Mouse (Mus musculus): ENCODE results near the gene Cldnd1.

Cldnd1 gene

DNA sequence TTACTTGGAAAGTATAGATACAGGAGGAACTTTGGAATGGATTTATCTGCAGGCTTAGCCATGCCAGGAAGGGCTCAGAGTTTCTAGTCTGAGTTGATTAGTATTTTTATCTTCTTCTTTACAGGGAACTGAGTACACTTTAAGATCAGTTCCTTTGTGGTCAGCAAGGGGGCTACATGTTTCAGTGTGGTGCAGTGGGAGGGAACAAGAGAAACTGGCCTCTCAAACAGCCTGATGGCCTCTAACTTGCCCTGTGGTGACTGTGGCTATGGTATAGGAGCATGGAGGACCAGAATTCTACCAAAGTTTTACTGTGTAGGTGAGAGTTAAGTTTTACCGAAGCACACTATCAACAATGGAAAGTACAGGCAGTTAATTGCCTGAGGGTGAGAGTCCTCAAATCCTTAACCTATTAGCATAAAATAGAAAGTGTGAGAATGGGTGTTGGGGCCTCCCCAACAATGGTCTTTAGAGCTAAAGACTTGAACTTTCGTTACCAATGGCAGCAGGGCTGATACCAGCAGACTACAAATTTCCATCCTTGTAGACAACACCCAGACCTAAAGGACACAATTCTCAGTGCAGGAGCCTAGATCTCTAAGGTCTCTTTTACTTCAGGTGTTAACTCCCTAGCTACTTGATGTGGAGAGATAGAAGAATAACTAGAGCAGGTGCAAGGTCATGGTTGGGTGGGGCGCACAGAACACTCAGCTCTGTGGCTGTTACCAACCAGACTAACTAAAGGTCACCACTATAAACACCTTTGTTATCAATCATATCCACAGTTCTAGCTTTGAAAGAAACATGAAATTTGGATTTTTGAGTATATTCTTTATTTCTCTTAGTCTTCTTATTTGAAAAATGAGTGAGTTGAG, 18.9 kb upstream of the Cldnd1 start:
- in situ Hi-C loops (cut with MboI, MseI), result loop anchor here (10.0 kb wide), 1 partner anchor 194 kb away; no protein-coding TSS in a partner anchor

DNA sequence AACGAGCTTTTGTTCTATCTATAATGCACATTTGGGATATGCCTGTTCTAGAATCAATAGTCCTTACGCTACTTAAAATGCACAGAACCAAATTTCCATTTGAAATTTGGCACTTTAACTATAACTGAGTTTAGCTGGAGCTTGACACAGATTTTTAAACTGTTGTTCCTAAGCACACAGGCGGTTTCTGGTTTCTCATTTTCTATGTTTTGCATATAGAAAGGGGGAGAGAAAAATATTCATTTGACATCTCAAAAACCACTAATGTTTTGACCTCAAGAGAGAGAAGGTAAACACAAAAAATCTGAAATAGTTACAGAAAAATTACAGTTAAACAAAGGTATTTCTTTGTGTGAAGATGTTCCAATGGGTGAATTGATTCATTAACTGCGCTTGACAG, 18.2 kb upstream of the Cldnd1 start:
- in situ Hi-C loops (cut with MboI, MseI), result loop anchor here (10.0 kb wide), 1 partner anchor 195 kb away; no protein-coding TSS in a partner anchor

DNA sequence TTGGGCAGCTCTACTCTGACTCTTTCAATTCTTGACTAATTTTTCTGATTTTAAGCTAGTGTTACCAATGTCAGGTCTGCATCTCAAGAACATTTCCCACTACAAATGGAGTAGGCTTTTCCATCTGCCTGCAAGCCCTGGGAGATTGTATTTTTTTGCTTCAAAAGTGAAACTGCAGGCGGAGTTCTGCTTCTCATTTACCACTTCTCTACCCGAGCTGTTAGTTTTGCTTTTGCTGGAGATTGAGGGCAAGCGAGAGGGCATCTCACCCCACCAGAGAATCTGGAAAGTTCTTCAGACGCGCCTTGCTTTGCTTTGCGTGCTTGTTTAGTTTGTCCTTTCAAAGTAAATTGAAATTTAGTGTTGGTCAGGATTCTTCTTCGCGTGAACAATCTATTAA, 15.5 kb upstream of the Cldnd1 start:
- in situ Hi-C loops (cut with MboI, MseI), result no loop called here

DNA sequence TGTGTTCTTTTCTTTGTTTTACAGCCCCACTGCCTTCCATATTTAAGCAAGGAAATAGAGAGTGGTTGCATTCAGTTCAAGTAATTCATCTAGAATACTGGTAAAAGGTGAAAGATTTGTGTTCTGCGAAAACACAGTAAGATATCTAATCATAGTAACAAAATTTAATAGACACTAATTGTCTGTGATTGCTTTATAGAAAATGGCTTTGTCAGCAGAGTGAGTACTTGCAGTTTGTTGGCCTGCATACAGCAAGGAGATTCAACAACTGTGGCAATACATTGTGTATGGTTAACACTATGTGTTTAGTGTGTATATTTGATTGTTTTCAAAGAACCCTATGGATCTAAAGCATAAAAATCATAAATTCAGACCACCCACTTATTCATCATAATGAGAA, 14.6 kb upstream of the Cldnd1 start:
- in situ Hi-C loops (cut with MboI, MseI), result no loop called here

DNA sequence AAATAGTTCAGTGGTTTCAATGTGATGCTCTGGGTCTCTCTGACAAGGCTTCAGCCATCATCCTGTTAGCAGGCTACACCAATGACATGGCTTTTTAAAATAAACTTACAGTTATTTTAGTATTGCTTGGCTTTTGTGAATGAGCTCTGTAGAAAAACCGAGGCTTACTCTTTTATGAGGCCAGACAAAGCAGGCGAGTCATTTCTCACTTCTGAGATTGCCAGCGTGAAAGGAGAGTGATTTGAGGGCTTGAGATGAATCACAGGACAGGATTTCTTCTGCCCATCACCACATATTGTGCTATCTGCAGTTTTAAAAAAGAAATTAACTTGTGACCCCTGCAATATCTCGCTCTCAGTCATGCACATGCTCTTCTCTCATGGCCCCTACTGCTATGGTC, 12.7 kb upstream of the Cldnd1 start:
- in situ Hi-C loops (cut with MboI, MseI), result no loop called here

DNA sequence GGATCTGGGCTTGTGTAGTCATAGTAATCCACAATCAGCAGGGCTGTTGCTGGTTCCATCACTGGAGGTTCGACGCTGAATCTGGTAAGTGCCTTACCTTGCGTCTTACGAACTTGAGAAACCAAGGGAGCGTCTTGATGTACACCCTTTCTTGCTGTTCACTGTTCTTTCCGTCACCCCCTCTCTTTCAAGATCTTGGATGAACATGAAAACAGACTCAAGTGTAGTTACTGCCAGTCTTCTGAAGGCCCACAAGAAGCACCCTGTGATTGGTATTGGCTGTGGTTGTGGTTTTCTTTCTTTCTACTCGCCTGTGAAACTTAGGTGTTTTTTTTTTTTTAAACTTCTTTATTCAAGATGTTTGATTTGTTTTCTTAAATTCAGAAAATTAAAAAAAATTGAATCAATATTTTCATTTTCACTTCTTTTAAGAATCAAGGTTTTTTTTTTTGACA, 9.0 kb upstream of the Cldnd1 start, which contains the start of gene Gpr15:
Gene Gpr15 (minus strand): TSS at position 405 of the 455 bp plus-strand sequence.
- in situ Hi-C loops (cut with MboI, MseI), result no loop called here

DNA sequence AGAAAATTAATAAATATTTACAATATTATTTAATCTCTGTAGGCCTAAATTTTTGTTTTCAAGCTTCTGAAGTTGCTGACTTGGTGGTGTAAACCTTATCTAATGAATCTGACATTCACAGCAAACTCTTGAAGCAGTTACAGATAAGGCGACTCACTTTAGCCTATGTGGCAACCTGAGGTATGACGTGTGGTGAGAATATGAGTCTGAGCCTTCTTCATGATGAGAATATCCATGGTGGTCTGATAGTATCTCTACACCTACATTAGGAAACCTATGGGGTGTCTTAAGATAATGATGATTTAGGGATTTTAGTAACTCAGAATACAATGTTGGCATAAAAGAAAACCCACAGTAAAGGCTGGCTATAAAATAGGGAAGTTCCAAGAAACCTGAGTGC, 5.4 kb upstream of the Cldnd1 start:
- in situ Hi-C loops (cut with MboI, MseI), result no loop called here

DNA sequence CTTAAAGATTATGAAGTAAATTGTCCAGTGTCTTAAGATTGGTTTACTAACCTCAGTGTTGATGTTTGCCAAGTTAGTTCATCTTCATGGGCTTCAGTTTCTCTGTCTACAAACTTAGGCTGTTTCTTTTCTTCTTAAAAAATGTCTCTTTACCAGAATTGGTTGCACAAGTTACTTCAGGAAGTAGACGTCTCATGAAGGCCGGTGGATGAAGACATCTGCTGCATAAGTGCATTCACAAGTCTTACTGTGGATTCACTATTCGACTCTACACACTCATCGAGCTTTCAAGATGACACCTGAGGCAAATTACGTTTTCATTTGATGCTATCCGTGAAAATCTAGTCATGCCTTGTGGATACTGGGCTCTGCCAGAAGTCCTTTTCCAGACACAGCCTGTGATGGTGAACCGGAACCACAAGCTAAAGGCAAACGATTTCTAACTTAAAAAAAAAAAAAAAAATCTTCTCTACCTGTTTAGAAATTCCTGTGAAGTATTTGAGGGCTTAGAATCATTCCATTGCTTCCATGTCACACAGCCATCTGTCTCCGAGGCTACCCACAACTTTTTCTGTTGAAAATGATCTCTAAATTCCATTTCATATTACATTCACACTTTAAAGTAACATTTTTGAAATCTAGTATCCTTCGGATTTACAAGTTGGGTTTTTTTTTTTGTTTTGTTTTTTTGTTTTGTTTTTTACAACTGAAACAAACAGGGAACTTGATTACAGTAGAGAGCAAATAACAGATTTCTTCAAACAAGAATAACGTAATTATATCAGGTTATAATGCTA, 832 bp upstream of the Cldnd1 start:
- in situ Hi-C loops (cut with MboI, MseI), result no loop called here

DNA sequence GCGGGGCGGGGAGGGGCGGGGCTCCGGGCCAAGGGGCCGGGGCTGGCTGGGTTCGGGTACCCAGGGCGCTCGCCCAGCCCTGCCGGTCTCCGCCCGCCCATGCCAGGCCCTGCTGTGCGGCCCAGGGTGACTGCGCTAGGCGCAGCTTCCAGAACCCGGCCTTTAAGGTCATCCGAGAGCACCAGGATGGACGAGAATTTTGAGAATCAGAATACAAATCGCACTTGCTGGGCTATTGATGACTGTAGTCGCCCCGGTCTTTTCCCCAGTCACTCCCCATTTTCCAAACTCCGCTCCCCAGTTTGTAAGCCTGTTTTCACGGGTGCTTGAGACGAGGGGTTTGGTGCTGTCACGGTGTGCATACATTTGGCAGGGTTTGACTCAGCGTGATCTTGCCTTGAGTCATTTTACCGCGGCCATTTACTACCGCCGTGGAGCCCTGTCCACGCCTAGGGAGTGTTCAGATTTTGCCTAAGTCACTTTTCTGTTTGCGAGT, 514 bp downstream of the Cldnd1 start:
- in situ Hi-C loops (cut with MboI, MseI), result no loop called here

DNA sequence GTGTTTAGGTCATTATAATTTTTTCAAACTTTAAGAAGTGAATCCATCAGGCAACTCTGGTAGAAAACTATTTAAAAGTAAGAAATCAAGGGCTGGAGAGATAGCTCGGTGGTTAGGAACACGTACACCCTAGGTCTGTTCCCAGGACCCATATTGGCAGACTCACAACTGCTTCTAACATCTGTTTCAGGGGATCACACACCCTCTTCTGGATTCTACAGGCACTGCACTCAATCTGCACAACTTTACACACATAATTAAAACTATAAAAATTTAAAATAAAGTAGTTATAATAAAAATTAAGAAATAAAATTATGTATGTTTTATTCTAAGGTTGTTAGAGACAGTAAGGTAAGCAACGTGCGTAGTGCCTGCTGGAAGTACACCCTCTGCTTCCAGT, 10.5 kb downstream of the Cldnd1 start:
- in situ Hi-C loops (cut with MboI, MseI), result no loop called here

DNA sequence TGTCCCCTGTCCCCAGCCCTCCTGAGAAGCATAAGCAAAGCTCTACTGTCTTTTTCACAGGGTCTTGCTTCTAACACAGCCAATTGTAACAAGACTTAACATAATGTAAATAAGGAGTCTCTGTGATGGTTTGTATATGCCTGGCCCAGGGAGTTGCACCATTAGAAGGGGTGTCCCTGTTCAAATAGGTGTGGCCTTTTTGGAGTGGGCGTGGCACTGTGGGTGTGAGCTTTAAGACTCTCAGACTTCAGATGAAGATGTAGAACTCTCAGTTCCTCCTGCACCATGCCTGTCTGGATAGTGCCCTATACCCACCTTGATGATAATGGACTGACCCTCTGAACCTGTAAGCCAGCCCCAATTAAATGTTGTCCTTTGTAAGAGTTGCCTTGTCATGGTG, 11.1 kb downstream of the Cldnd1 start:
- in situ Hi-C loops (cut with MboI, MseI), result no loop called here

DNA sequence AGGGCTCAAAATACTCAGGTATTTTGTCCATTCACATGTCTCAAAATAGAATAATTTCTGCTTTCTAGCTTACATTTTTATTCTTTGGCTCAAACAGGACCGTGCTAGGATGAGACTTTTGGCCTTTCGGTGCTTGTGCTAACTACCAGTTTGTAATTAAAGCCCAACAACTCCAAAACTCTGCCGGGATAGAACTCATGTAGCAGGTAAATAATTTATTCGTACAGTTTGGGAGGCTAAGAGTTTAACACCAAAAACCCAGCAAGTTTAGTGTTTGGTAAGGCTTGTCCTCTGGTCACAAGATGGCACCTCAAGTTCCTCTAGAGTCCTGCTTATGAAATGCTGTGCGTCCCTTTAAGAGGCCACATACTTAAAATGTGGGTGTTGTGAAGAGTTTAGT, 13.0 kb downstream of the Cldnd1 start:
- in situ Hi-C loops (cut with MboI, MseI), result no loop called here

DNA sequence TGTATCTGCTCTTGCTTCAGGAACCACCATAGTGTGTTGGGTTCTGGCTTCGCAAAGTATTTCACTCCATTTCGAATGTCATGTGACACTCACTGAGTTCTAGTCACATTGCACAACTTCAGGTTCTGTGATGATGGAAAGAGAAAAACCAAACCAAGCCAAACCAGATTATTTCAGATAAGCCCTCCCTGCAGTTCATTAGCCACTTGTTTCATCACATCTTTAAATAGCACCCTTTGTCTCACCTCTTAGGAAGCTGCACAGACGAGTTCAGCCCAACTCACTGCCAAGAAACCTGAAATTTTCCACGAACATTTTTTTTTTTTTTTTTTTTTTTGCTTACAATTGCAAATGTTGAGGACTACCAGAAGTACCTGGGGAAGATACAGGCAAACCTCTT, 19.0 kb downstream of the Cldnd1 start:
- in situ Hi-C loops (cut with MboI, MseI), result no loop called here

DNA sequence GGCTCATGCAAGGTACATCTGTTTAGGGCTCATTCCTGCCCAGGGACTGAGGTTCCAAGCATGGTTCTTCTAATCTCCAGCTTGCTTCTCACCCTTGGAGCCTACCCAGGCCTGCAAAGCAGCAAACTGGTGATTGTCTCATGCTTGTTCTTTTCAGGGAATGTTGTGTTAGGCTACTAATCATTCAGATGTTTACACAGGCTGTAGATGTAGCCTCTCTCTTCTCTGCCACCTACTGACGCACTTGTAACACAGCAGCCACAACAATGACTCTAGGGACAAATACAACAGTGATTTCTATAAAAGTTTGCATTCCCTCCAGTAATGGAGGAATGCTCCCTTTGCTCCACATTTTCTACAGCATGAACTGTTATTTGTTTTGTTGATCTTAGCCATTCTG, 23.6 kb downstream of the Cldnd1 start:
- in situ Hi-C loops (cut with MboI, MseI), result loop anchor here (25.0 kb wide), 1 partner anchor 464 kb away; no protein-coding TSS in a partner anchor

DNA sequence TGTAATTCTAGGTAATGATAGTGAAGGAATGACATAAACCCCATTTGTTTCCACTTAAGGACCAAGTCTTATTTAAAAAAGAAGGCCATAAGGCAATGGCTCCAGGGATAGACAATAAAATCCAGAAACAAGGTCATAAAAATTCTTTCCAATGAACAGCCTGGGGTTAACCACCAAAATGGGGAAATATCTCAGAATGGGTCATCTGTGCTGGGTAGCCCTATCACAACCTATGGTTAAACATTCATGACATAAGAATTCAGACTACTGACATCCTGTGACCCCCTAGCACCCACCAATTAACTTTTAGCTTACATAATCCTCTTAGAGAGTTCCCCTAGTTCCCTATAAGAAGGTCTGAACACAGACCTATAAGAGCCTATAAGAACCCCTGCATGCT, 28.5 kb downstream of the Cldnd1 start:
- in situ Hi-C loops (cut with MboI, MseI), result loop anchor here (25.0 kb wide), 1 partner anchor 469 kb away; no protein-coding TSS in a partner anchor

DNA sequence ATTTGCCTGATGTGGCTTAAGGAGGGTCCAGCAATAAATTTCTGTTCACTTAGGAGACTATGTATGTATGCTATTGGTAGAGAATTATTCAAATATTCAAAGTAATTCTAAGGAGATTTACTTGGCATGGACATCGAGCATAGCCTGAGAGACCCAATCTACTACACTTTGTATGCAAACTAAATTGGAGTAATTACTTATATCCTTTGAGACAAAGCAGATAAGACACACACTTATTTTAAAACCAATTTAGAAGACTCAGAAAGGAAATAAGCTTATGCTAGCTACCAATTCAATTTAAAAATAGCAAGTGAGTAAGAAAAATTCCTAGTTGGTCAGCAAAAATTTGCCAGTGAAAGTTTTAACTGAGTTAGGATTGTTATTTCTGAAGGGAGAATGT, 35.4 kb downstream of the Cldnd1 start, which contains the start of gene Olfr172:
Gene Olfr172 (minus strand): TSS at position 101 of the 400 bp plus-strand sequence.
- in situ Hi-C loops (cut with MboI, MseI), result loop anchor here (25.0 kb wide), 1 partner anchor 476 kb away; no protein-coding TSS in a partner anchor
